Mouse (Mus musculus) thymus, adult 2 months (tissue): ENCODE measurements at regions not wholly inside any gene's neighbourhood (a gene's known extent, or its start where the extent isn't known, plus 50 kb on each side); places are given as distances from the start of the nearest gene placed in this dataset.

Experiments used
- CTCF ChIP-seq: fragments of 200-500 bp; IDR thresholded peaks from 2 replicates; pipeline ENCODE4 v1.5.1; 2012; ENCODE audit warnings: mild to moderate bottlenecking, control low read depth, low read length, moderate library complexity, borderline replicate concordance; ENCODE audit not compliant: control insufficient read depth, poor library complexity, insufficient read depth; ENCODE audit errors: extremely low read depth
- POLR2A ChIP-seq: fragments of 200-500 bp; IDR thresholded peaks from 2 replicates; pipeline ENCODE4 v1.6.1; 2012; ENCODE audit warnings: mild to moderate bottlenecking, low read length, control low read depth, moderate library complexity; ENCODE audit not compliant: control insufficient read depth, poor library complexity, insufficient read depth; ENCODE audit errors: extremely low read depth

DNA sequence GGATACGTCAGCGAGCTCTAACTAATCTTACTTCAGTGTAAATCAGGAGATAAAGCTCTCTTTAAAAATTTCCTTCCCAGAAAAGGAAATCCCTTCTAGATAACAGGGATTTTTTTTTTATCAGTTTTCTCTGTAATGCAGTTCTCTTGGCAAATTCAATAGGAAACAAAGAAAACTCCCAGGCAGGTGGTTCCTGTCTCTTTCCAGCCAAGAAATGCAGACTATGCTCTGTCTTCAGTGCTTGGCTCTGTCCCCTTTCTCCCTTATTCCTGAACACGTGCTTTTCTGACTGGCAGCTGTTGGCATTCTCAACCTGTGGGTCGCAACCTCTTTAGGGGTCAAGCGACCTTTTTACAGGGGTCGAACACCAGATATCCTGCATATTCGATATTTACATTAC, 121.5 kb downstream of the Gm5426 start:
- no peak for TF ChIP-seq CTCF
- no peak for TF ChIP-seq POLR2A
